Mouse (Mus musculus) ES-E14 (cell line): ENCODE results near the gene Foxe1.

Source experiments
- MAFK ChIP-seq: IDR thresholded peaks from 2 replicates; pipeline ENCODE4 v1.6.1; 2014; ENCODE audit warnings: mild to moderate bottlenecking, low read depth, low read length, inconsistent platforms; ENCODE audit not compliant: insufficient read depth
- ZNF384 ChIP-seq: IDR thresholded peaks from 2 replicates; pipeline ENCODE4 v1.6.1; 2012; ENCODE audit warnings: low read depth, low read length, inconsistent platforms

DNA sequence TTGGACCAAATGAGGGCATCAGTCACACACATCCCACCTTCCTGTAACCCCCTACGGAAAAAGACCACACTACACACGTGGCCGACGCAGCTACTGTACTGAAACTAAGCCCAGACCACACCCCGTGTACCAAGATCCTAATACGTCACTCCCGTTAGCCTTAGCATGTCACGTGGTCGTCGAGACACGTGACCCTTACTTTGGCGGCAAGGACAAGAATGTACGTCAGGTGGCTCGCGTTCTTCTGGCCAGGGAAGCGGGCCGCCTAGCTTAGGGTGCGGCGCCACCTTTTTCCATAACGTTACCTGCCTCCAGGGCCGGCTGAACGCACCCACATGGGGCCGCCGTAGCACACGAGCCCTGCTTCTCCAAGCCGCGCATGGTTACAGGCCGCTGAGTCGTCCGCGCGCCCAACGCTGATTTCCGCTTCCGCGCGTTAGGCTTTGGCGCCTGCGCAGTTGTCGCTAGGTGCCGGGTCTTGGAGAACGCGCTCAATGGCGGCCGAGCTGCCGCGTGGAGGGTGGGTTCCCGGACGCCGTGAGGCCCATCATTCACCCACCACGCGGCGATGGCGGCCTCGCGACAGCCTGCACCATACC, 45.7 kb downstream of the Foxe1 start, which contains the start of gene Trmo:
- TF ChIP-seq MAFK (no peak), ZNF384 (0 out of 2 replicates have a peak, but pooled peaks have one; percentile 4)
